Mouse (Mus musculus) stomach, embryonic 15.5 days (tissue): ENCODE data around the gene Clec2g. TPM values are rescaled to one million over a fixed set of nuclear protein-coding genes. Genes with fewer than 3 reads are reported as not detected.
A peak's percentile ranks its signal among the peaks of the same experiment; 100 is the strongest.
"Not testable (repeated sequence)": the region's sequence is repeated elsewhere in the genome, so short reads cannot be mapped to it uniquely, and the experiment has no call there.

Source experiments
- ATAC-seq: fragments of 200-750 bp; cut with Nextera tagmentation; 2 replicates; pipeline ENCODE4 v1.8.0; 2017; ENCODE audit warnings: low read depth, moderate number of reproducible peaks, moderate TSS enrichment; ENCODE audit not compliant: insufficient read depth, low FRiP score
- H3K27ac ChIP-seq: fragments of 300-500 bp; sonication (generic); 2 replicates; pipeline ENCODE4 v1.5.1; 2015; ENCODE audit warnings: mild to moderate bottlenecking, inconsistent platforms
- H3K27me3 ChIP-seq: fragments of 300-500 bp; sonication (generic); replicated peaks from 2 replicates; pipeline ENCODE4 v1.6.1; 2015; ENCODE audit warnings: inconsistent platforms
- H3K36me3 ChIP-seq: fragments of 300-500 bp; sonication (generic); 2 replicates; pipeline ENCODE4 v1.6.1; 2015; ENCODE audit warnings: inconsistent platforms
- H3K4me1 ChIP-seq: fragments of 300-500 bp; sonication (generic); 2 replicates; pipeline ENCODE4 v1.6.1; 2015; ENCODE audit warnings: inconsistent platforms
- H3K4me2 ChIP-seq: fragments of 300-500 bp; sonication (generic); 2 replicates; pipeline ENCODE4 v1.6.1; 2015; ENCODE audit warnings: mild to moderate bottlenecking, inconsistent platforms
- H3K4me3 ChIP-seq: fragments of 300-500 bp; sonication (generic); replicated peaks from 2 replicates; pipeline ENCODE4 v1.5.1; 2015; ENCODE audit warnings: inconsistent platforms
- H3K9ac ChIP-seq: fragments of 300-500 bp; sonication (generic); 2 replicates; pipeline ENCODE4 v1.6.1; 2015; ENCODE audit warnings: inconsistent platforms
- H3K9me3 ChIP-seq: fragments of 300-500 bp; sonication (generic); 2 replicates; pipeline ENCODE4 v1.6.1; 2016; ENCODE audit warnings: inconsistent platforms
- WGBS: fragments of 180-500 bp; shearing (Covaris S2); methylation state at CpG from one replicate; pipeline ENCODE4 v1.1.7; 2015; 5-methylcytosine and 5-hydroxymethylcytosine counted together
- polyA plus RNA-seq: library from polyadenylated mRNA; unstranded; fragments of >200 nt; fragmentation: Nextera tagmentation; extraction: Ambion mirVana; gene quantifications from 2 replicates; pipeline ENCODE4 v1.2.1, GENCODE M21; 2015

Gene Clec2g
- polyA plus RNA-seq, result 0.08 and 0.33 TPM in 2 replicates

DNA sequence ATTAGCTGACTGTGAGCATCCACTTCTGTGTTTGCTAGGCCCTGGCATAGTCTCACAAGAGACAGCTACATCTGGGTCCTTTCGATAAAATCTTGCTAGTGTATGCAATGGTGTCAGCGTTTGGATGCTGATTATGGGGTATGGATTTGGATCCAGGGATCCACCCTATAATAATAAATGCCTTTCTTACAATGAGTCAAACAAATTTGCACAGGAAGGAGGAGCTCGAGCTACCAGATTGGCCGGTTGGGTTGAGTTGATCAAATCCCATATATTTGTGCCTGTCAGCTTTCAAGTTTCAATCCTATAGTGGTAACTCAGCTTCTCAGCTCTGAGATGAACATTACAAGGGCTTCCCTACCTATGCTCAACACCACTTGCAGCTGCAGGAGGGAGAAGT, at the start of gene Clec2g:
Gene Clec2g (plus strand): TSS at position 301 of the 400 bp plus-strand sequence.
- H3K9ac ChIP-seq, ATAC-seq, H3K4me2 ChIP-seq, H3K4me3 ChIP-seq, H3K27ac ChIP-seq, H3K4me1 ChIP-seq, H3K27me3 ChIP-seq, H3K9me3 ChIP-seq, H3K36me3 ChIP-seq: not testable (repeated sequence)
- 87% methylated on average over 4 of the region's 4 CpGs for WGBS

GRCm38 (mm10) chr6:128887091-128887790, 46.9 kb upstream of the Clec2g start, which contains the start of gene Clec2i:
TSS of gene Clec2i (plus strand) at chr6:128887588.
- H3K4me2 ChIP-seq, H3K9me3 ChIP-seq, H3K27ac ChIP-seq, H3K9ac ChIP-seq, H3K4me3 ChIP-seq, H3K27me3 ChIP-seq, H3K4me1 ChIP-seq, H3K36me3 ChIP-seq, ATAC-seq: not testable (repeated sequence)
- WGBS, result 78% methylated on average over 6 of the region's 6 CpGs

DNA sequence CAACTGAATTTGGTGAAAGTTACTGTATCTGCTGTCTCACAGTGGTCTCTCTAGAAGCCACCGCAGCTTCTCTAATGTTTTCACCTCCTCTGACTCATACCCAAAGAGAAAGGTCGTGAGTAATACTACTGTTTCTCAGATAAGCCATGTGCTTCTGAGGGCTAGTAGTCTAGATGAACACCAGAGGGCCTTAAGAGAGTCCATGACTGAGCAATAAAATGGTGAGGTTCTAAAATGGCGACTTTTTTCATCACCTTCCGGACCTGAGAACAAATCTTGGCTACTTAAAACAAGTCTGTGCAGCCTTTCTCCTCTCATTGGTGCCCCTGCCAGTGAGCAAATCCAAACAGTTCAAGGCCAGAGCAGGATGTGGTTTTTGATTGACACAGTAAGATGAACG, 45.3 kb upstream of the Clec2g start:
- 76% methylated on average over 5 of the region's 5 CpGs for WGBS
- Histone ChIP-seq H3K4me3 (no peak overlapping the region), H3K27ac (no peak overlapping the region), H3K4me2 (no peak overlapping the region), H3K36me3 (no peaks in the 10 kb centered on the region), H3K9ac (no peak overlapping the region), H3K9me3 (no peaks in the 10 kb centered on the region), H3K27me3 (no peaks in the 10 kb centered on the region), H3K4me1 (no peaks in the 10 kb centered on the region)
- no peak for ATAC-seq

GRCm38 (mm10) chr6:128890948-128891355, 43.2 kb upstream of the Clec2g start, which contains the start of gene BC035044:
TSS of gene BC035044 (minus strand) at chr6:128891126.
- H3K4me1 ChIP-seq, result no peaks in the 10 kb centered on the region
- no peak within 1 kb of the TSS for H3K27ac ChIP-seq
- no peaks in the 10 kb centered on the region for H3K36me3 ChIP-seq
- WGBS, result 68% methylated on average over 2 of the region's 2 CpGs
- ATAC-seq, result no peak
- no peaks in the 10 kb centered on the region for H3K9me3 ChIP-seq
- no peak within 1 kb of the TSS for H3K4me3 ChIP-seq
- H3K9ac ChIP-seq, result no peak within 1 kb of the TSS
- no peak within 1 kb of the TSS for H3K4me2 ChIP-seq
- no peaks in the 10 kb centered on the region for H3K27me3 ChIP-seq

- no peak overlapping the region for H3K27ac ChIP-seq
- H3K27me3 ChIP-seq, result no peaks in the 10 kb centered on the region
- H3K4me3 ChIP-seq, result no peak overlapping the region
- no peak for ATAC-seq
- no peaks in the 10 kb centered on the region for H3K4me1 ChIP-seq
- 69% methylated on average over 3 of the region's 3 CpGs for WGBS
- H3K36me3 ChIP-seq, result no peaks in the 10 kb centered on the region
- H3K4me2 ChIP-seq, result no peak overlapping the region
- no peak overlapping the region for H3K9ac ChIP-seq
- H3K9me3 ChIP-seq, result no peaks in the 10 kb centered on the region
Measured at GRCm38 (mm10) chr6:128895404-128896001, 38.7 kb upstream of the Clec2g start.

- Histone ChIP-seq H3K36me3 (no peaks in the 10 kb centered on the region), H3K4me3 (no peak overlapping the region), H3K27ac (no peak overlapping the region), H3K27me3 (no peaks in the 10 kb centered on the region), H3K9ac (no peak overlapping the region), H3K4me2 (no peak overlapping the region), H3K9me3 (no peaks in the 10 kb centered on the region), H3K4me1 (no peaks in the 10 kb centered on the region)
- WGBS, result 84% methylated on average over 2 of the region's 2 CpGs
- ATAC-seq, result no peak
Measured at GRCm38 (mm10) chr6:128900044-128900443, 34.1 kb upstream of the Clec2g start.

DNA sequence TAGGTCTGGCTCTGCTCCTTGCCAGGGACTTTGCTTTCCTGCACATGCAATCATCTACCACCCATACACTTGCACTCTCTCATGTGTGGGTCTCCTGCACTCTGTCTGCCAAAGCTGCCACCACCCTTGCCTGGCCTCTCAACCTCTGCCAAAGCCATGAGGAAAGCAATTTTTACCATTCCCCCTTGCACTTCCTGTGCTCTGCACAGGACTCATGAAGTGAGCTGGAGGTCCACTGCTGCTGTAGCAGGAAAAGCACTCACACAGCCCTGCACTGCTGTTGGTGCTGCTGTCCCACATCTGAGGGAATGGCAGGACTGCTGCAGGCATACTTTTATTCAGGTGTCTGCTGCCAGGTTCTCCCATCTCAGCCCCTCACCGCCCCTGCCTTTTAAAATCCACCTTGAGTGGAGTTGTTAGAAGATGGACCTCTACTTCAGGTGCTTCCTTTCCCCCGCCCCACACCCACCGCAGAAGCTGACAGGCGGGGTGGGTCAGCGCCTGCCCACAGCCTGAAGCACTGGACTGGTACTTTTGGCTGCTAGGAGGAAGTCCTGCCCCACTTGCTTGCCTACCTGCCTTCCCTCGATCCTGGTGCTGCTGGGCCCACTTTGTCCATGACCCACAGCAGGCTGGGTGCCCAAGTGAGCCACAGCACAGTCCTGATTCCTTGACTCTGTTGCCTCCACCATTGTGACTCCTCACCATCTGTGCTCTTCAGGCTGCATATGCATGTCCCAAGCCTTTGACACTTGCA, 33.2 kb upstream of the Clec2g start:
- ATAC-seq, H3K4me1 ChIP-seq, H3K27me3 ChIP-seq, H3K4me2 ChIP-seq, H3K36me3 ChIP-seq, H3K9ac ChIP-seq, H3K4me3 ChIP-seq, H3K27ac ChIP-seq, H3K9me3 ChIP-seq: not testable (repeated sequence)
- WGBS, result 86% methylated on average over 6 of the region's 6 CpGs

DNA sequence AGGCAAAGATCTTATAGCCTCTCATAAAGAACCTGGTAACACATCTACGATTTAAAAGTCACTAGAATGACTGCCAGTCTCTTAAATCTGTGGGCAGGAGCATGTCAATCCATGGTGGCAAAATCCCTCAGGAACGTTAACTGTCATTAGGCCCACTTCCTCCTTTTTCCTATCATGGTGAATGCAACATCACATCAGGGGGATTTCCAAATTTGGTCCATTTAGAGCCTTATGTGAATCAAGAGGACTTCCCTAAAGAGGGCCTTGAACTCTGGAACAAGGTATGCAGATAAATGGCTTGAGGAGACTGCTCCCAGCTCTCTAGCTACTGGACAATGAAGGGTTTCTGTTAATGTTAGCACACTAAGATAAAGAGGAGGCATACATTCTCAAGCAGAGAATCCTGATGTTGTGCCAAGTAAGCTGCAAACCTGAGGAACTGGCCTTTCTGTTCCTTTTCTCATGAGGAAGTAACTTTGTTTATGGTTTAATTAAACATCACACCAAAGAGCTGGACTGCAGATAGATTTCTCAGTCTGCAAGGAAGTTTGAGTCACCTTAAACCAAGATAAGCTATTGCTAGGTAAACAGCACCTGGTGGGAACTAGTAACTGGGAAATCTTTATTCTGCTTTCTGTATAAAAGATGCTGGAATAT, 20.5 kb upstream of the Clec2g start:
- WGBS, result 76% methylated on average over 2 of the region's 2 CpGs
- Histone ChIP-seq H3K4me2 (no peak overlapping the region), H3K9ac (no peak overlapping the region), H3K36me3 (no peaks in the 10 kb centered on the region), H3K27me3 (no peaks in the 10 kb centered on the region), H3K4me3 (no peak overlapping the region), H3K9me3 (no peaks in the 10 kb centered on the region), H3K4me1 (no peaks in the 10 kb centered on the region), H3K27ac (peak overlapping the region; percentile 16; the same call in 1 of the 2 replicates)
- ATAC-seq, result peak; percentile 43; the same call in 1 of the 2 replicates

GRCm38 (mm10) chr6:128917322-128917721, 16.9 kb upstream of the Clec2g start:
- H3K27me3 ChIP-seq, result no peaks in the 10 kb centered on the region
- H3K4me2 ChIP-seq, result no peak overlapping the region
- H3K36me3 ChIP-seq, result no peaks in the 10 kb centered on the region
- ATAC-seq, result no peak
- WGBS, result 79% methylated on average over 2 of the region's 2 CpGs
- H3K4me3 ChIP-seq, result no peak overlapping the region
- no peak overlapping the region for H3K27ac ChIP-seq
- no peaks in the 10 kb centered on the region for H3K9me3 ChIP-seq
- no peak overlapping the region for H3K9ac ChIP-seq
- no peaks in the 10 kb centered on the region for H3K4me1 ChIP-seq

- Histone ChIP-seq H3K9ac (no peak overlapping the region), H3K4me1 (no peaks in the 10 kb centered on the region), H3K9me3 (no peaks in the 10 kb centered on the region), H3K36me3 (no peaks in the 10 kb centered on the region), H3K4me2 (no peak overlapping the region), H3K27ac (no peak overlapping the region), H3K27me3 (no peaks in the 10 kb centered on the region), H3K4me3 (no peak overlapping the region)
- WGBS, result 27% methylated on average over 2 of the region's 2 CpGs
- no peak for ATAC-seq
Measured at GRCm38 (mm10) chr6:128933050-128933449, 1.1 kb upstream of the Clec2g start.

DNA sequence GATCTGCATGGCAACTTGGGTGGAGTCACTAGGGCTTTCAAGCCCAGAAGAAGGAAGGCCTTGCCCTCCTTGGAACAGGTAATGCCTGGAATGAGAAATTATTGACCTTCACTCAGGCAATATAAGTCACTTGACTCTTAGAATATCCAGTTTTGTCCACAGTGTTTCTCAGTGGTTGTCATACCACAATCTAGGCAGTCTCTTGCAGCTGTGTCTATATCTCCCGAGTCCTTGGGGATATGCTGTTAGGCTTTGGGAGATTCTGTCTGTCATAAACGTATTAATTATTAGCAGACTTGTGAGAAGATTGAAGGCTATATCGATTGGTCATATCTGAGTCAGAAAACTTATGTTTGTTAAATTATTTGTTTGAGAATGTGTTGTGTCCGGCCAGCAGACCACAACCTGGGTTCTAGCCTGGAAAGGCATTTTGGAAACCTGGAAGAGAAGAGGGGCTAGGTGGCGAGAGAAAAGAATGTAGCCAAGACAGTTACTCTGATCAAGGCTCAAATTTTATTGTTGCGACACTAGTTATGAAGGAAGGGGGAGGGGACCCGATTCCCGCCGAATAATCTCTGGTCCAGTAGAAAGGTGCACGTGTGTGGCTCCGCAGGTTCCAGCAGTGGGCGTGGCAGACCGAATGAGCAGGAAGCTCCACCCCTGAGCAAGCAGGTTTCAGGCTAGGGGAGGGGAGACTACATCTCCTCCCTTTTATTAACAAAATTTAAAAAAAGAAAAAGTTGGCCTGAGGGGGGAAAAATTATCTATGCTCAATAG, 1.9 kb downstream of the Clec2g start:
- WGBS, result 75% methylated on average over 5 of the region's 13 CpGs
- not testable (repeated sequence) for H3K9me3 ChIP-seq, H3K9ac ChIP-seq, H3K27ac ChIP-seq, H3K4me3 ChIP-seq, H3K4me1 ChIP-seq, H3K27me3 ChIP-seq, ATAC-seq, H3K36me3 ChIP-seq, H3K4me2 ChIP-seq
